Mouse (Mus musculus) embryonic fibroblast, embryonic 13.5 days (primary cell): ENCODE data around the gene Tenm2. TPM values are rescaled to one million over a fixed set of nuclear protein-coding genes. Genes with fewer than 3 reads are reported as not detected.

Experiments used
- H3K27ac ChIP-seq: 2 replicates; pipeline ENCODE4 v1.5.1; 2012; ENCODE audit warnings: low read length, control low read depth, inconsistent platforms; ENCODE audit not compliant: insufficient read depth
- H3K4me1 ChIP-seq: 2 replicates; pipeline ENCODE4 v1.6.1; 2011; ENCODE audit warnings: low read length; ENCODE audit not compliant: control insufficient read depth, insufficient read depth
- H3K4me3 ChIP-seq: 2 replicates; pipeline ENCODE4 v1.5.1; 2011; ENCODE audit warnings: mild to moderate bottlenecking, control low read depth, low read length; ENCODE audit not compliant: insufficient read depth
- CTCF ChIP-seq: IDR thresholded peaks from 2 replicates; pipeline ENCODE4 v1.5.1; 2011; ENCODE audit warnings: mild to moderate bottlenecking, control low read depth, low read length, moderate library complexity, borderline replicate concordance; ENCODE audit not compliant: insufficient read depth
- POLR2A ChIP-seq: IDR thresholded peaks from 2 replicates; pipeline ENCODE4 v1.6.1; 2011; ENCODE audit warnings: low read depth, mild to moderate bottlenecking, control low read depth, low read length, moderate library complexity
- polyA plus RNA-seq: library from polyadenylated mRNA; stranded (reverse); fragments of >200 nt; gene quantifications from 2 replicates; pipeline ENCODE4 v1.2.4, GENCODE M21; 2011; ENCODE audit warnings: low read depth; ENCODE audit not compliant: missing spikeins, insufficient read length

The Tenm2 gene
- polyA plus RNA-seq, 1 experiment = 0.05 TPM

DNA sequence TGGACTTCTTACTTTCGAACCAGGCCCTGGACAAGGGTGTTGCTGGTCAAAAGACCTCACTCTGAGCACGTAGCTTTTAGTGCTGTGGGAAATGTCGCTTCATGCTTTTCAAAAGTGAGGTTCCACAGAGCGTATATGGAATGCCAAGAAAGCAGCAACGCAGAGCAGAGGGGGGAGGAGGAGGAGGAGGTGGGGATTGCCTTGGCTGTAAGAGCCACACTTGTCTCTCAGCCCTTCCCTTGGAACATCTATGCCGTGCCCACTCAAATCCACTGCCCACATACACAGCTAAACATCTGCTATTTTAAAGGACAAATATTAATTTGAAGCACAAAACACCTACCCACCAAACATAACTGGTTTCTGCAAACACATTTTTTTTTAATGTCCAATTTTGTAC lies 544.9 kb downstream of the Tenm2 start:
- no peak overlapping the region for H3K27ac ChIP-seq
- no peak for TF ChIP-seq POLR2A
- no peak for TF ChIP-seq CTCF
- H3K4me3 ChIP-seq = no peak overlapping the region
- no peaks in the 10 kb centered on the region for H3K4me1 ChIP-seq

DNA sequence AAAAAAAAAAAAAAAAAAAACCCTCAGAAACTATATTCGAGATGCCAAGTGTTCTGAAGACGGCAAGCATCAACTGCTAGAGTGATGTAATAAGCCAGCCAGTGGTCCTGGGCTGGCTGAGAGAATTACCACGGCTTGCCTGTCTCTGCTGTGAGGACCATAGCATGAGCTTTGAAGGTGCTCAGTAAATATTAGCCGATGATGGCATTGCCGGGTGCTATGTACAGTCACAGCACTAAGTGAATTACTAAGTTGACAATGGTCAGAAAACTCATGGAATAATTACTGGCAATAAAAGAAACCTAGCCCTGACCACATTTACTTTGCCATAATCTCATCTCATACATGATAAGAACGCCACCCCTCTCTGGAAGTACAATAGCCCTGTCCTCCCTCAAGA lies 549.5 kb downstream of the Tenm2 start:
- Histone ChIP-seq H3K4me1 (no peaks in the 10 kb centered on the region), H3K4me3 (no peak overlapping the region), H3K27ac (no peak overlapping the region)
- TF ChIP-seq POLR2A (no peak), CTCF (no peak)

DNA sequence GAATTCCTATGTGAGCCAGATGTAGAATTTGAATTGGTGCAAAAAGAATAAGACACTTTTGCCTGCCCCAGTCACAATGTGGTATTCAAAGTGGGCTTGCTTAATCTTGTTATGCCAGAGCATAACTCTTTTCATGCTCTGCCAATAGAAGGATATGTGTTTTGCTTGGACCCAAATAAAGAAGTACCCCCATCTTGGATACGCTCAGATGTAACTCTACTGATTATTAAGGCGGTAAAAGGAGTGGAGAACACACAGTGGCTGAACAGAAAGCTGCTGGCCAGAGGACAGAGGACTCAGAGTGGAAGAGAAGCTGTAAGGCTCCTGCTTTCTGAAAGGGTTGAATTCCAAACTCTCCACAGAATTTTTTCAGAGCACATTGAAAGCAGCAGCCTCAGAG lies 556.4 kb downstream of the Tenm2 start:
- no peak overlapping the region for H3K4me3 ChIP-seq
- no peak overlapping the region for H3K27ac ChIP-seq
- no peak for TF ChIP-seq CTCF
- TF ChIP-seq POLR2A = no peak
- no peaks in the 10 kb centered on the region for H3K4me1 ChIP-seq

DNA sequence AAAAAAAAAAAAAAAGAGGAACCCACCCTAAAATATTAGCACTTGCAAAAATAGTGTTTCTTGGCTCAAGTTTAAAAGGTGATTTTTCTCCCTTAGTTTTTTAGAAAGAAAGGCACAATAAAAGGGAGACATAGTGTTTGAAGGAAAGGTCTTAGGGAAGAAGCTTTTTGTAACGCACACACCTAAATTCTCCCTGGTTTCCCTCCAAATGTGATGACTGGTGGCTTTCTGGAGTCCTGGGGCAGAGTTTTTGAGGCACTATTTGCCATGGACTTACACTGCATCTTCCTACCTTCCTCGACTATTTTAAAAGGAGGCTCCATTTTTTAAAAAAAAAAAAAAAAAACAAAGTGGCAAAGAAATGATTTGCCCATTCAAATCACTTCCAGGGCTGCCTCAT lies 557.2 kb downstream of the Tenm2 start:
- H3K4me3 ChIP-seq = no peak overlapping the region
- no peak overlapping the region for H3K27ac ChIP-seq
- H3K4me1 ChIP-seq = no peaks in the 10 kb centered on the region
- TF ChIP-seq POLR2A = no peak
- TF ChIP-seq CTCF = no peak

DNA sequence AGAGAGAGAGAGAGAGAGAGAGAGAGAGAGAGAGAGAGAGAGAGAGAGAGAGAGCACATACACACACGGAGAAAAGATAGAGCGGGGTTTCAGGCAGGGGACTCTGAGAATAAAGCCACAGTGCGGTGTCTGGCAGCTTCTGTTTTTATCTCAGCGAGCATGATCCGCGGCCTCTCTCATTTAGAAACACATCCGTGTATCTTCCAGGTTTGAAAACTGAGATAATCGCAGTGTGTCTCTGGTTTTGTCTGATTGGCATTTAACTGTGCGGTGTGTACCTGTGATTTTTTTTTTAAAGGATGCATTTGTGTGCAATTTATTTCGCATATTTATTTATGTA lies 557.7 kb downstream of the Tenm2 start:
- Histone ChIP-seq H3K4me1 (no peaks in the 10 kb centered on the region), H3K4me3 (peak overlapping the region; percentile 58), H3K27ac (no peak overlapping the region)
- TF ChIP-seq POLR2A (no peak), CTCF (no peak)

DNA sequence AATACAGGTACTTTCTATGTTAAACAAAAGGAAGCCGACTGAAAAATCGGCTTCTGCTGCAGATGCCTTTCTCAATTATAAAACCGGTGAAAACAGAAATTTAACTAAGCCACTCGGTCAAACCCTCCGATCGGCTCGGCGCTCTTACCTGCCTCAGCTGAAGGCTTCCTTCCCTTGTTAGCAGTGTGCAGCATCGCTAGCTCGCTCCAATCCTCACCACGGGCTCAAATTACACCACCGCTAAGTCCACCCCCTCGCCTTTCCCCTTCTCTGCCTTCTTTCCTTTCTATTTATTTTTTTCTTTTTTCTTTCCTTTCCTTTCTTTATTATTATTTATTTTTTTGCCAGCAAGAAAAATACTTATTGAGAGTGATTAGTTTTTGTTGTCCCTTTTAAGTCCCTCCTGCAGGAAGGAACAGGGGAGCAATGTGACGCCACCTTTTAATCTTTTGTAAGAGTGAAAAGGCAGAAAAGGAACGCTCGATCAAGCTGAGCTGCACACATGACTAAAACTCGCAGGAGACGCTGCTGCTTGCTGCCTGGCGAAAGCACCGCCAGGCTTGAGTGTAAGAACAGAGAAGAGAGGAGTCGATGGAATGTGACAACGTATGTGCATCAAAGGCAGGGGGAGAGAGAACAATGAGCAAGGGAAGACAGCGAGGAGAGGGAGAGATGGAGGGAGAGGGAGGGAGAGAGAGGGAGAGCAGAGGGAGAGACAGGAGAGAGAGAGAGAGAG lies 558.3 kb downstream of the Tenm2 start:
- Histone ChIP-seq H3K4me1 (no peaks in the 10 kb centered on the region), H3K4me3 (peak overlapping the region; percentile 58), H3K27ac (no peak overlapping the region)
- TF ChIP-seq POLR2A = no peak
- no peak for TF ChIP-seq CTCF

DNA sequence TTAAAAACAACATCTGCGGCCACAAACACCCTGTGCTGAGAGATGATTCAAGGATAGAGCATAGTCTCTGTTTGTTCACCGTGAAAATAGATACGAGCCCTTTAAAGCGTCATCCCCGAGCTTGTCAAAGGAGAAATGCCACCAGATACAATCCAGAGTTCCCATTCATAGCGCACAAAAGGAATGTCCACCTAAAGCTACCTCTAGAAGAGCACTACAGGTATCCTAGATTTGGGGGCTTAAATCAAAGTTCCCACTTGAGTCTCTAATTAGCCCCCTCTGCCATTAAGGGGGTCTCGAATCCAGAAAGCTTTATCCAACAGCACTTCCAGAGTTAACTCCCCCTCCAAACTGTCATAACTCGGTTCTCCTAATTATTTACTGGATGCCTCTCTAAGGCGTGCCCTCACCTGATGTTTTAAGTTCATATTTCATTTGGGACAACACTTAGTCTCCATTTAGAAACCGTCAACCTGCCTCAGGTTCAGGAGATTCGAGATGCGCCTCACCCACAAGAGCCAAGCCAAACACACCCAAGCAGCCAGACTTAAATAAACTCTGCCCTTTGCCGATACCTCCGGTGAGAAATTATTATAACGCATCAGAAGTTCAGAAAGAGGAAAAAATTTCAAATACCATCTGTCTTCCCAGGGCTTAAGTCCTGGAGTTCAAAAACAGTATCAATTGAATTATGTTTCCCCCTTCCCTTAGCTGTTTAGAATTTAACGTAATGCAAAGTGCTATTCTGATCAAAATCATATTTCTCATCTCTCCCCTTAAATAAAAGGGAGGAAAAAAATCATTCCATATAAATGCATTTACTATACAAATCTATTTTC lies 559.1 kb downstream of the Tenm2 start:
- Histone ChIP-seq H3K27ac (no peak overlapping the region), H3K4me1 (no peaks in the 10 kb centered on the region), H3K4me3 (no peak overlapping the region)
- TF ChIP-seq POLR2A (no peak), CTCF (no peak)

DNA sequence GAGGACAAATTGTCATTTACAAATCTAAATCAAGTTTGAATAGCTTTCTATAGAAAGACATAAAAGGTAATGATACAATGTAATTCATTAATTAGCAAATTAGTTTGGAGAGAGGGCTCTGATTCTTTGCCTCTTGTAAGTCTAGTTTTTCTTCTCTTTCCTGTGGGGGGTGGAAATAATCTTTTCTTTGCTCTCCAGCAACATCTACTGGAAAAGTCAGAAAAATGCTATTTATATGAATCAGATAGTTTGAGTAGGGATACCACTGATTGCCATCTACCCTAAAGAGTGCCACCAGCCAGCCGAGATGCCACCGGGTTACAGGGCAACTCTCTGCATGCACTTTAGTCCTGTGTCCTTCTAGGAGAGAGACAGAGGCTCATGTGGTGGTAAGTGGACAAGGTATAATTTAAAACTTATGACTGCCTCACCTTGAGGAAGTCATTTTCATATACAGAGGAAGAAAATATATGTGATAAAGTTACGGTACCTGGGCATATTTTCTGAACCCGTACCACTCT lies 560.8 kb downstream of the Tenm2 start:
- Histone ChIP-seq H3K27ac (no peak overlapping the region), H3K4me1 (no peaks in the 10 kb centered on the region), H3K4me3 (no peak overlapping the region)
- TF ChIP-seq CTCF = no peak
- no peak for TF ChIP-seq POLR2A

DNA sequence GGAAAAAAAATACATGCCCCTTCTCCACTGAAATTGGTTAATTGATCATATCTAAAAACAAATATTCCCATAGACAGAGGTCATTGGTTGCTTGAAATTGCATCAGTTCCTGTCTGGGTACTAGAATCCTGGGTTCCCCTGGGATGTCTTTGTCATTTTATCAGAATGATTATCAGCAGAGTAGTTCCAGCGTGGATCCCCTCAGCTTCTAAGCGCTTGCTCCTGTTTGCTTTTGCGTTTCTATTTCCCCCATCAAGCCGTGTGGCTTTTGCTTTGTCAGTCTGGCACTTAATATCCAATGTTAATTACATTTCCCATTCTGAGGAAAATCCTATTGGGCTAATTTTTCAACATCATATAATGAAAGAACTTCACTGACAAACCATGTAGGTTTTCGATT lies 561.6 kb downstream of the Tenm2 start:
- no peaks in the 10 kb centered on the region for H3K4me1 ChIP-seq
- no peak overlapping the region for H3K4me3 ChIP-seq
- no peak overlapping the region for H3K27ac ChIP-seq
- TF ChIP-seq CTCF = no peak

DNA sequence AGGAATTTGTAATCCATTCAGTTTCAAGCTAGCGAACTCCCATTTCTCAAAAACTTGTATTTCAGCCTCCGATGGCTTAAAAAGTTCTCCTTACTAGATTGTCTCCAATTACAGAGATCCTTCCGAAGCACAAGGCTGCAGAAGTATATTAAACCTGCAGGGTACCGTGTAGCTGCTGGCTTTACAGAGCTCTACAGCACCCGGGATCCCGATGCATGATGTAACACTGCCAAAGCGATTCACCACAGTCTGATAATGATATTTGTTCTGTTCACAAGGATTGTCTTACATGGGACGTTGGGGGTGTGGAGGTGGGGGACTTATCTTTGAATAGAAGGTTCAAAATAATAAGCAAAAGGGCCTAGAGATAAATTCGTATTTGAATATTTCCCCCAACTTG lies 564.6 kb downstream of the Tenm2 start:
- no peak overlapping the region for H3K27ac ChIP-seq
- TF ChIP-seq POLR2A = no peak
- TF ChIP-seq CTCF = no peak
- H3K4me1 ChIP-seq = no peaks in the 10 kb centered on the region

More for the DNA sequence above, 564.6 kb downstream of the Tenm2 start:
- no peak overlapping the region for H3K4me3 ChIP-seq
